Mouse (Mus musculus) erythroblast, embryonic 14.5 days (primary cell): ENCODE results near the gene Pxmp2.

Source experiments
- GATA1 ChIP-seq: IDR thresholded peaks from 2 replicates; pipeline ENCODE4 v1.6.1; 2012; ENCODE audit warnings: low read length, inconsistent platforms, mixed read lengths
- TAL1 ChIP-seq: IDR thresholded peaks from 3 replicates; pipeline ENCODE4 v1.6.1; 2012; ENCODE audit warnings: low read length, inconsistent platforms, mixed read lengths

DNA sequence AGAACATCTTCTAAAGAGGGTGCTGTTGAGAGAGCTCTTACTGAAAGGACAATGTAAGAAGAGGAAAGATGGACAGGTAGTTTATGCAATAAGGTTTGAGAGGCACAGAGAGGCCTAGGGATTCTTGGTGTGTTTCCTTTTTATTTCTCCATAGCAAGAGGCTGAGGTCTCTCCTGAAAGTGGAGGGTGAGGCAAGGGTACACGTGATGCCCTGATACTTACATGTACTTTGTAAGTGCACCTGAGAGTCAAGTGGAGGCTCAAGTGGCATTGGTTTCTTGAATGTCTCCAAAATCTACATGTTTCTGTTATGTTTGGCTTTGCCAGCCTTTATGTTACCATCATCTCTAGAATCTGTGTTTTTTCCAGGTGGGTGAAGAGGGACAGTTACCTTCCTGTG is 10.7 kb upstream of the Pxmp2 start:
- TF ChIP-seq GATA1 (no peak), TAL1 (no peak)
